Comparison of ENCODE assay signal across 40 mouse cellular contexts in the genomic region with DNA sequence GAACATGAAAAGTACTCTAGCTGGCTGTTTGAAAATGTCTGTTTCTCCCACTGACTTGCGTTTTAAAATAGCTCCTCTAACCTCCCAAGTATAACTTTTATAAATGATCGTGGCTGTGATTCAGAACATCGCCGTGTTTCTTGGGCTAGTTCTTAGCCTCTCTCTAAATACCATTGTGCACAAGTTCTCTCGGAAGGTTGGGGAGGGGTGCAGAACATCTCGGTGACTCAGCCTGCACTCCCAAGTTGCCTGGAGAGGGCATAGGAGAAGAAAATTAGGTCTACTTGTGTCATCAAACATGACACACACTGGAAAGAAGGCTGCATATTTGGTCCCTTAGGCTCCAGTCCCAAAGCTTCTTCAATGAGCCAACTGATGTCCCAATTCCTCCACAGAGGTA. TPM values are rescaled to one million over a fixed set of nuclear protein-coding genes. Genes with fewer than 3 reads are reported as not detected.
"Had no signal": no experiment of that assay in that cellular context is flagged by ENCODE, and none has a peak within 500 bp of the region (broad histone marks: within the 10 kb centered on the region; RNA-seq: fewer than 3 reads in every experiment).

No protein-coding gene starts in this region.

- H3K4me2 ChIP-seq: heart, embryonic 13.5 days; heart, embryonic 15.5 days; hindbrain, embryonic 13.5 days; hindbrain, embryonic 15.5 days; kidney, embryonic 15.5 days; limb, embryonic 13.5 days; limb, embryonic 15.5 days; liver, embryonic 12.5 days had no signal

- H3K27me3 ChIP-seq: heart, embryonic 13.5 days; heart, embryonic 15.5 days; hindbrain, embryonic 13.5 days; hindbrain, embryonic 15.5 days; kidney, embryonic 15.5 days; limb, embryonic 13.5 days; limb, embryonic 15.5 days; liver, embryonic 12.5 days had no signal

- H3K4me1 ChIP-seq: heart, embryonic 10.5 days; heart, embryonic 13.5 days; heart, embryonic 15.5 days; hindbrain, embryonic 13.5 days; hindbrain, embryonic 15.5 days; kidney, embryonic 15.5 days; limb, embryonic 13.5 days; limb, embryonic 15.5 days; liver, embryonic 12.5 days had no signal

- DNase-seq: gastrocnemius, adult 2 months; gastrocnemius, postnatal 10 days; gastrocnemius, postnatal 25 days; heart, adult 18-20 months; heart, postnatal 14 days; heart, postnatal 36 days; kidney, adult 11 months; kidney, adult 2 months; kidney, adult 9 months; kidney, postnatal 14 days; kidney, postnatal 4 days; layer of hippocampus, postnatal 36 days had no signal

- H3K36me3 ChIP-seq: heart, embryonic 10.5 days; heart, embryonic 13.5 days; heart, embryonic 15.5 days; hindbrain, embryonic 13.5 days; hindbrain, embryonic 15.5 days; kidney, embryonic 15.5 days; limb, embryonic 13.5 days; limb, embryonic 15.5 days; liver, embryonic 12.5 days had no signal

- H3K4me3 ChIP-seq: gastrocnemius, adult 2 months; heart, embryonic 10.5 days; heart, embryonic 13.5 days; heart, embryonic 15.5 days; hindbrain, embryonic 13.5 days; hindbrain, embryonic 15.5 days; kidney, embryonic 15.5 days; layer of hippocampus, adult 2 months; left cerebral cortex, adult 2 months; limb, embryonic 13.5 days; limb, embryonic 15.5 days; liver, embryonic 12.5 days had no signal

- H3K9me3 ChIP-seq: heart, embryonic 10.5 days; heart, embryonic 13.5 days; heart, embryonic 15.5 days; hindbrain, embryonic 13.5 days; hindbrain, embryonic 15.5 days; kidney, embryonic 15.5 days; limb, embryonic 13.5 days; limb, embryonic 15.5 days; liver, embryonic 12.5 days had no signal

- ATAC-seq: hindbrain, postnatal 0 days; intestine, embryonic 16.5 days; liver, embryonic 12.5 days had no signal

- H3K9ac ChIP-seq: heart, embryonic 13.5 days; heart, embryonic 15.5 days; hindbrain, embryonic 13.5 days; hindbrain, embryonic 15.5 days; kidney, embryonic 15.5 days; limb, embryonic 13.5 days; limb, embryonic 15.5 days; liver, embryonic 12.5 days; liver, embryonic 14.5 days had no signal

- H3K27ac ChIP-seq: gastrocnemius, adult 2 months; heart, embryonic 10.5 days; heart, embryonic 13.5 days; heart, embryonic 15.5 days; hindbrain, embryonic 13.5 days; hindbrain, embryonic 15.5 days; hindbrain, postnatal 0 days; kidney, embryonic 15.5 days; kidney, postnatal 0 days; layer of hippocampus, adult 2 months; left cerebral cortex, adult 2 months; limb, embryonic 13.5 days; limb, embryonic 15.5 days; liver, embryonic 12.5 days; liver, embryonic 14.5 days had no signal

RNA-seq across cellular contexts. Expression of a gene that starts 4.4 kb away (rescaled TPM):
- total RNA-seq: gastrocnemius, adult 2 months; gastrocnemius, postnatal 25 days; gastrocnemius, postnatal 4 days; granulocyte monocyte progenitor cell, adult 5-6 weeks; heart, adult 18-20 months; heart, adult 8-10 months; heart, postnatal 14 days; heart, postnatal 36 days; hematopoietic stem cell, adult 5-6 weeks; hindbrain, postnatal 0 days; layer of hippocampus, adult 2 months; layer of hippocampus, postnatal 14 days; layer of hippocampus, postnatal 36 days; left cerebral cortex, adult 2 months; left cerebral cortex, postnatal 14 days; left cerebral cortex, postnatal 36 days; liver, adult 2 months had no signal
- polyA plus RNA-seq: frontal cortex, adult 2 months; heart, embryonic 10.5 days; heart, embryonic 13.5 days; heart, embryonic 15.5 days; heart, postnatal 0 days; hindbrain, embryonic 11.5 days; hindbrain, embryonic 13.5 days; hindbrain, embryonic 15.5 days; hindbrain, postnatal 0 days; intestine, embryonic 14.5 days; intestine, embryonic 16.5 days; kidney, embryonic 15.5 days; kidney, postnatal 0 days; limb, embryonic 11.5 days; limb, embryonic 13.5 days; limb, embryonic 15.5 days; liver, adult 2 months; liver, embryonic 12.5 days; liver, embryonic 14.5 days had no signal
